Comparison of ENCODE assay signal across 19 mouse cellular contexts in genomic region chr3:100440754-100441153, GRCm38 (mm10). TPM values are rescaled to one million over a fixed set of nuclear protein-coding genes. Genes with fewer than 3 reads are reported as not detected.
DNase-seq lines count a peak whose midpoint lies in the region; ATAC-seq and TF ChIP-seq lines count a peak whose summit lies in the region.
"Had no signal": no experiment of that assay in that cellular context is flagged by ENCODE, and none has a peak within 500 bp of the region (broad histone marks: within the 10 kb centered on the region; RNA-seq: fewer than 3 reads in every experiment).

No protein-coding gene starts in this region.

- no peak for TF ChIP-seq CTCF in MEL (IDR thresholded peaks at IDR 0.05 in 2 of 3, conservative IDR thresholded peaks at IDR 0.05 in 1 of 3; ENCODE audit: control insufficient read depth in 1 of 3, insufficient read depth in 1 of 3, low read depth in 2 of 3, low read length in 3 of 3, poor library complexity in 1 of 3, severe bottlenecking in 1 of 3)
- TF ChIP-seq CTCF in gastrocnemius, adult 2 months (IDR thresholded peaks at IDR 0.05) = no peak

- H3K4me3 ChIP-seq in MEL (ENCODE audit: control insufficient read depth in 1 of 2, insufficient read depth in 1 of 2, low read depth in 2 of 2, low read length in 2 of 2) = no peak overlapping the region
- no peak overlapping the region for H3K4me3 ChIP-seq in liver, embryonic 15.5 days (replicated peaks)
- no peak overlapping the region for H3K4me3 ChIP-seq in gastrocnemius, adult 2 months
- no peak overlapping the region for H3K4me3 ChIP-seq in hindbrain, embryonic 12.5 days
- H3K4me3 ChIP-seq: forebrain, embryonic 15.5 days; heart, embryonic 10.5 days; hindbrain, embryonic 13.5 days; left cerebral cortex, adult 2 months; neural tube, embryonic 13.5 days had no signal

- peak overlapping the region; percentile 54 for H3K27ac ChIP-seq in MEL (ENCODE audit: control insufficient read depth, low read depth, low read length)
- H3K27ac ChIP-seq in liver, embryonic 15.5 days (replicated peaks) = peak overlapping the region; percentile 99; the same call in 1 of the 2 replicates
- no peak overlapping the region for H3K27ac ChIP-seq in gastrocnemius, adult 2 months
- H3K27ac ChIP-seq in hindbrain, embryonic 12.5 days = no peak overlapping the region
- H3K27ac ChIP-seq: forebrain, embryonic 15.5 days; hindbrain, embryonic 13.5 days; left cerebral cortex, adult 2 months; neural tube, embryonic 13.5 days had no signal

- 0 out of 2 replicates have a peak overlapping the region, but pooled peaks have one; percentile 26 for H3K9ac ChIP-seq in MEL (ENCODE audit: control insufficient read depth, low read depth, low read length, poor library complexity, severe bottlenecking)
- no peak overlapping the region for H3K9ac ChIP-seq in liver, embryonic 15.5 days
- no peak overlapping the region for H3K9ac ChIP-seq in hindbrain, embryonic 12.5 days
- H3K9ac ChIP-seq: forebrain, embryonic 15.5 days; hindbrain, embryonic 13.5 days; neural tube, embryonic 13.5 days had no signal

- TF ChIP-seq EP300 in MEL (IDR thresholded peaks at IDR 0.05; ENCODE audit: low read depth in 1 of 2, low read length in 2 of 2) = no peak

- no peak for TF ChIP-seq RAD21 in MEL (IDR thresholded peaks at IDR 0.05; ENCODE audit: low read depth, low read length)

- no peak overlapping the region for H3K4me2 ChIP-seq in liver, embryonic 15.5 days
- H3K4me2 ChIP-seq in hindbrain, embryonic 12.5 days (replicated peaks) = no peak overlapping the region
- H3K4me2 ChIP-seq: forebrain, embryonic 15.5 days; hindbrain, embryonic 13.5 days; neural tube, embryonic 13.5 days had no signal

- no peaks in the 10 kb centered on the region for H3K79me2 ChIP-seq in MEL (ENCODE audit: control insufficient read depth, insufficient read depth, low read length, poor library complexity)

- peak; percentile 54 for ATAC-seq in granulocyte monocyte progenitor cell, adult 5-6 weeks (replicated peaks; ENCODE audit: poor library complexity, severe bottlenecking)
- no peak for ATAC-seq in liver, embryonic 15.5 days (ENCODE audit: insufficient read depth)
- ATAC-seq in hindbrain, embryonic 12.5 days (ENCODE audit: low FRiP score) = no peak
- ATAC-seq: forebrain, embryonic 15.5 days had no signal

- 32% methylated on average over 4 of the region's 4 CpGs for WGBS in liver, embryonic 15.5 days (ENCODE audit: insufficient replicate concordance)
- WGBS in hindbrain, embryonic 12.5 days = 80% methylated on average over 4 of the region's 4 CpGs

- peaks cover 29 to 41% of the 10 kb centered on the region in 2 experiments for H3K4me1 ChIP-seq in MEL (ENCODE audit: control insufficient read depth in 1 of 2, insufficient read depth in 2 of 2, low read length in 2 of 2)
- H3K4me1 ChIP-seq in liver, embryonic 15.5 days (replicated peaks) = peaks cover 72% of the 10 kb centered on the region
- H3K4me1 ChIP-seq in hindbrain, embryonic 12.5 days = no peaks in the 10 kb centered on the region
- H3K4me1 ChIP-seq: forebrain, embryonic 15.5 days; hindbrain, embryonic 13.5 days had no signal

- no peaks in the 10 kb centered on the region for H3K27me3 ChIP-seq in MEL (ENCODE audit: control insufficient read depth in 1 of 2, insufficient read depth in 2 of 2, low read length in 2 of 2)
- no peaks in the 10 kb centered on the region for H3K27me3 ChIP-seq in liver, embryonic 15.5 days
- no peaks in the 10 kb centered on the region for H3K27me3 ChIP-seq in hindbrain, embryonic 12.5 days
- H3K27me3 ChIP-seq: forebrain, embryonic 15.5 days; hindbrain, embryonic 13.5 days; neural tube, embryonic 13.5 days had no signal

- H3K9me3 ChIP-seq in MEL (replicated peaks; ENCODE audit: insufficient read depth, low read length) = no peaks in the 10 kb centered on the region
- no peaks in the 10 kb centered on the region for H3K9me3 ChIP-seq in liver, embryonic 15.5 days (replicated peaks)
- no peaks in the 10 kb centered on the region for H3K9me3 ChIP-seq in hindbrain, embryonic 12.5 days (replicated peaks)
- H3K9me3 ChIP-seq: forebrain, embryonic 15.5 days; heart, embryonic 10.5 days; hindbrain, embryonic 13.5 days; megakaryocyte, embryonic 14.5 days; neural tube, embryonic 13.5 days had no signal

- H3K36me3 ChIP-seq in MEL (ENCODE audit: control insufficient read depth in 1 of 2, insufficient read depth in 2 of 2, low read length in 2 of 2) = peaks cover 0 to 36% of the 10 kb centered on the region in 2 experiments; a peak in 2 of 4 replicates
- no peaks in the 10 kb centered on the region for H3K36me3 ChIP-seq in liver, embryonic 15.5 days (replicated peaks)
- no peaks in the 10 kb centered on the region for H3K36me3 ChIP-seq in hindbrain, embryonic 12.5 days
- H3K36me3 ChIP-seq: forebrain, embryonic 15.5 days; heart, embryonic 10.5 days; hindbrain, embryonic 13.5 days; neural tube, embryonic 13.5 days had no signal

- no peak for TF ChIP-seq POLR2A in MEL (IDR thresholded peaks at IDR 0.05; ENCODE audit: control insufficient read depth in 1 of 2, insufficient read depth in 1 of 2, low read depth in 1 of 2, low read length in 2 of 2, poor library complexity in 1 of 2)

- DNase-seq in 416B (ENCODE audit: low read depth) = peak; percentile 40
- peak; percentile 47 for DNase-seq in MEL (ENCODE audit: low read depth, low spot score)
- no peak for DNase-seq in gastrocnemius, adult 2 months
- no peak for DNase-seq in T-cell, adult 2 months (ENCODE audit: low spot score)
- DNase-seq: adrenal gland, postnatal 25 days; cerebellum, adult 9-11 months; embryo, embryonic 11 days; heart, postnatal 10 days; right cerebral cortex, adult 18-20 months; thymus, postnatal 25 days had no signal

- intact Hi-C loops in gastrocnemius, adult 2 months (cut with DNase I) = no loop called here

TF ChIP-seq in MEL, 35 proteins besides CTCF, POLR2A, EP300 and RAD21:
- TF ChIP-seq SMC3 (IDR thresholded peaks at IDR 0.05; ENCODE audit: low read depth, low read length) = no peak
- TF ChIP-seq GATA1 (IDR thresholded peaks at IDR 0.05; ENCODE audit: low read depth, low read length) = peak; percentile 34; the same call in 1 of the 2 replicates

RNA-seq across cellular contexts. Expression of gene Tent5c, which starts 48.4 kb away (rescaled TPM):
- 2.0 and 3.5 TPM in 2 replicates for total RNA-seq in MEL (2012; rRNA removed)
- 1 to 10 TPM in 1 of 2 experiments, not detected in 1; 3.6 TPM for polyA plus RNA-seq in MEL (2012; ENCODE audit: insufficient read depth in 1 of 2, insufficient read length in 2 of 2, low read depth in 1 of 2, low replicate concordance in 2 of 2, missing spikeins in 1 of 2)
- 0.34 TPM in 1 of 2 replicates, not detected in the other for total RNA-seq in granulocyte monocyte progenitor cell, adult 5-6 weeks (2014; fragmentation: Nextera tagmentation)
- total RNA-seq in granulocyte monocyte progenitor cell, adult 5-6 weeks (2017) = 0.36 and 0.47 TPM in 2 replicates
- polyA plus RNA-seq in liver, embryonic 15.5 days (2015; fragmentation: Nextera tagmentation; extraction: Ambion mirVana) = 94.2 and 107 TPM in 2 replicates
- 1 to 10 TPM; 1.2 to 1.3 TPM for total RNA-seq in gastrocnemius, adult 2 months (2021)
- 7.2 and 8.6 TPM in 2 replicates for polyA plus RNA-seq in hindbrain, embryonic 12.5 days (2016; fragmentation: Nextera tagmentation; extraction: Ambion mirVana)

Comparison
In these comparisons a context has a peak if more than half of its experiments do, and no peak if none do; other contexts are left out.
1. DNase-seq: peak in 416B (single experiment) and MEL (single experiment); none in gastrocnemius, adult 2 months (single experiment) and T-cell, adult 2 months (single experiment).
2. H3K27ac ChIP-seq: peak in MEL (single experiment) and liver, embryonic 15.5 days (single experiment); none in gastrocnemius, adult 2 months (single experiment) and hindbrain, embryonic 12.5 days (single experiment).